Mouse (Mus musculus) intestine, embryonic 14.5 days (tissue): ENCODE measurements around the gene Pcbp2. TPM values are rescaled to one million over a fixed set of nuclear protein-coding genes. Genes with fewer than 3 reads are reported as not detected.

Experiments used
- ATAC-seq: fragments of 200-750 bp; cut with Nextera tagmentation; replicated peaks from 2 replicates; pipeline ENCODE4 v1.8.0; 2017; ENCODE audit warnings: low read depth, moderate number of reproducible peaks, moderate TSS enrichment, moderate library complexity; ENCODE audit not compliant: low FRiP score, low TSS enrichment
- DNase-seq: peaks from one replicate; pipeline ENCODE4 v3.0.0-alpha.2; 2018; ENCODE audit warnings: low spot score
- H3K27ac ChIP-seq: fragments of 300-500 bp; sonication (generic); 2 replicates; pipeline ENCODE4 v1.5.1; 2014; ENCODE audit warnings: low read depth, mild to moderate bottlenecking, control low read depth
- H3K27me3 ChIP-seq: fragments of 300-500 bp; sonication (generic); replicated peaks from 2 replicates; pipeline ENCODE4 v1.6.1; 2014; ENCODE audit warnings: low read length, control low read depth; ENCODE audit not compliant: control insufficient read depth, insufficient read depth
- H3K36me3 ChIP-seq: fragments of 300-500 bp; sonication (generic); 2 replicates; pipeline ENCODE4 v1.6.1; 2014; ENCODE audit warnings: low read length, control low read depth; ENCODE audit not compliant: control insufficient read depth, insufficient read depth
- H3K4me1 ChIP-seq: fragments of 300-500 bp; sonication (generic); replicated peaks from 2 replicates; pipeline ENCODE4 v1.6.1; 2014; ENCODE audit warnings: low read length, control low read depth, mixed read lengths; ENCODE audit not compliant: control insufficient read depth, insufficient read depth
- H3K4me2 ChIP-seq: fragments of 300-500 bp; sonication (generic); 2 replicates; pipeline ENCODE4 v1.6.1; 2014; ENCODE audit warnings: low read length
- H3K4me3 ChIP-seq: fragments of 300-500 bp; sonication (generic); 2 replicates; pipeline ENCODE4 v1.5.1; 2014; ENCODE audit warnings: low read depth, low read length, control low read depth, mixed read lengths
- H3K9ac ChIP-seq: fragments of 300-500 bp; sonication (generic); 2 replicates; pipeline ENCODE4 v1.6.1; 2014; ENCODE audit warnings: mild to moderate bottlenecking, low read length
- H3K9me3 ChIP-seq: fragments of 300-500 bp; sonication (generic); 2 replicates; pipeline ENCODE4 v1.6.1; 2016; ENCODE audit warnings: low read length, control low read depth; ENCODE audit not compliant: control insufficient read depth
- WGBS: fragments of 180-500 bp; shearing (Covaris S2); extraction: QIAGEN DNeasy Blood & Tissue Kit; methylation state at CpG from one replicate; pipeline ENCODE4 v1.1.7; 2014; 5-methylcytosine and 5-hydroxymethylcytosine counted together
- polyA plus RNA-seq: library from polyadenylated mRNA; unstranded; fragments of >200 nt; fragmentation: Nextera tagmentation; extraction: Ambion mirVana; gene quantifications from 2 replicates; pipeline ENCODE4 v1.2.1, GENCODE M21; 2014

Pcbp2 gene
- polyA plus RNA-seq, 1 experiment from 2014 or later, result 275 TPM

DNA sequence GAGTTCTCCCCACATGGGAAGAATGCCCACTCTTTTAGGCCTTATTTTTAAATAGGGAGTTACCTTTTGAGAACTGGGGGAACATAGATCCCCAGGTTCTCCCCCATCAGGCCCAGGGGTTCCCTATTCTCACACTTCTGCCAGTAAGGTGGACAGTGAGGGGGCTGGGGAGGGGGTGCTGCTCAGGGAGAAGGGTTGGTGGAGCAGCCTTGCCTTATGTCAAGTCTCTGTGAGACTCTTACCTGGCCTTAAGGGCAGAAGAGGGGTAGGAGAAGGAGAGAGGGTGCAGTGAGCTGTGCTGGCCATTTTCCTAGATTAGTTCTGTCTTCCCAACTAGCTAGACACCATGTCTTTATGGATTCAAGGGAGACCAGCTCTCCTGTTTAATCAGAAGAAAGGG, 42.1 kb downstream of the Pcbp2 start:
- DNase-seq (no peak), ATAC-seq (no peak)
- peaks cover 28% of the 10 kb centered on the region for H3K4me1 ChIP-seq
- H3K9me3 ChIP-seq, result no peaks in the 10 kb centered on the region
- H3K9ac ChIP-seq, result no peak overlapping the region
- H3K4me2 ChIP-seq, result no peak overlapping the region
- no peak overlapping the region for H3K27ac ChIP-seq
- H3K36me3 ChIP-seq, result 0 out of 2 replicates have a peak, but pooled peaks cover 8% of the 10 kb centered on the region
- H3K4me3 ChIP-seq, result no peak overlapping the region
- no peaks in the 10 kb centered on the region for H3K27me3 ChIP-seq

- Histone ChIP-seq H3K9ac (no peak overlapping the region), H3K4me2 (no peak overlapping the region), H3K27ac (no peak overlapping the region), H3K4me3 (no peak overlapping the region), H3K27me3 (no peaks in the 10 kb centered on the region), H3K36me3 (0 out of 2 replicates have a peak, but pooled peaks cover 5% of the 10 kb centered on the region), H3K9me3 (no peaks in the 10 kb centered on the region), H3K4me1 (peaks cover 28% of the 10 kb centered on the region)
- 89% methylated on average over 3 of the region's 3 CpGs for WGBS
- no peak for ATAC-seq
- DNase-seq, result no peak
Observed at GRCm38 (mm10) chr15:102513004-102513403, 42.7 kb downstream of the Pcbp2 start.

- WGBS, result 91% methylated on average over 2 of the region's 2 CpGs
- no peaks in the 10 kb centered on the region for H3K9me3 ChIP-seq
- DNase-seq (no peak), ATAC-seq (no peak)
- H3K9ac ChIP-seq, result no peak overlapping the region
- no peak overlapping the region; the same call in 1 of the 2 replicates for H3K4me2 ChIP-seq
- peaks cover 32% of the 10 kb centered on the region for H3K4me1 ChIP-seq
- no peaks in the 10 kb centered on the region for H3K27me3 ChIP-seq
- H3K36me3 ChIP-seq, result no peaks in the 10 kb centered on the region
- H3K27ac ChIP-seq, result no peak overlapping the region
- H3K4me3 ChIP-seq, result no peak overlapping the region
Observed at GRCm38 (mm10) chr15:102515261-102515660, 44.9 kb downstream of the Pcbp2 start.

GRCm38 (mm10) chr15:102515791-102516190, 45.5 kb downstream of the Pcbp2 start:
- peak overlapping the region; percentile 60 for H3K9ac ChIP-seq
- DNase-seq (no peak), ATAC-seq (no peak)

GRCm38 (mm10) chr15:102516293-102516692, 46.0 kb downstream of the Pcbp2 start:
- ATAC-seq (no peak), DNase-seq (peak; percentile 53)
- peak overlapping the region; percentile 85 for H3K4me2 ChIP-seq
- H3K4me3 ChIP-seq, result peak overlapping the region; percentile 69
- peak overlapping the region; percentile 98; the same call in 1 of the 2 replicates for H3K27ac ChIP-seq
- H3K9ac ChIP-seq, result peak overlapping the region; percentile 60
- H3K9me3 ChIP-seq, result no peaks in the 10 kb centered on the region
- no peaks in the 10 kb centered on the region for H3K27me3 ChIP-seq
- 2% methylated on average over 11 of the region's 12 CpGs for WGBS
- H3K4me1 ChIP-seq, result peaks cover 30% of the 10 kb centered on the region
- H3K36me3 ChIP-seq, result peaks cover 7% of the 10 kb centered on the region; the same call in 1 of the 2 replicates

More at GRCm38 (mm10) chr15:102515791-102516190, 45.5 kb downstream of the Pcbp2 start:
- no peaks in the 10 kb centered on the region for H3K27me3 ChIP-seq
- peaks cover 35% of the 10 kb centered on the region for H3K4me1 ChIP-seq
- 50% methylated on average over 4 of the region's 4 CpGs for WGBS
- H3K4me2 ChIP-seq, result peak overlapping the region; percentile 85
- peaks cover 2% of the 10 kb centered on the region; the same call in 1 of the 2 replicates for H3K36me3 ChIP-seq
- H3K27ac ChIP-seq, result no peak overlapping the region
- no peaks in the 10 kb centered on the region for H3K9me3 ChIP-seq
- H3K4me3 ChIP-seq, result peak overlapping the region; percentile 69

DNA sequence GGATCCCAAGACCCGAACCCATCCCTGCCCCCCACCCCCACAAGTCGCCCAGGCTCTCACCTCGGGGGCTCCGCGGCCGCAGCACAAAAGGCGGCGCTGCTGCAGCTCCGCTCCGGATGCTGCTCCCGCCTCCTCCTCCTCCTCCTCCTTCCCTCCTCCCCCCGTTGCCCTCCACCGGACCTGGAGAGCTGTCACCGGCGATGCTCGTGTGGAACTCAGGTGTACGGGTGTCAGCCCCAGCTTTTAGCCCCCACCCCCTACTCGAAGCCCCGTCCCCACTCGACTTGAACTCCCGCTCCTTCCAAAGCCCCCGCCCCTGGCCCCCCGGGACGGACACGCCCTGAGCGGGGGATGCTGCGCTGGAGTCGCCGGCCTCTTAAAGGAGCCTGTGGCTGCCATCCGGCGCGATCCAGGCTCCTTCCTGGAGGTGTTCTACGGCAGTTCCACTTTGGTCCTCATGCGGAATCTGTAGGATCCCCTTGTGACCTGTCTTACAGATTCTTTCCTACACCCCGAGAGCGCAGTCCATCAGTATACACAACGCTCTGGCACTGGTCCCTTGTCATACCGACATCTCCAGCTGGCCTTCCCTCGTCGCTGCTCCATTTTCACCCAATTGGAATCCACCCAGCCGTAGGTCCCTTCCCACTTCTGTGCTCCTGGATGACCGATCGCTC, 46.5 kb downstream of the Pcbp2 start, which contains the start of gene Map3k12:
Map3k12 (minus strand) TSS at position 337 of the 677 bp plus-strand sequence.
- H3K4me2 ChIP-seq, result peak within 1 kb of the TSS; percentile 85
- ATAC-seq, result peak; percentile 12; the same call in 1 of the 2 replicates
- H3K27ac ChIP-seq, result peak within 1 kb of the TSS; percentile 98
- peaks cover 13% of the 10 kb centered on the region; the same call in 1 of the 2 replicates for H3K36me3 ChIP-seq
- DNase-seq, result peak; percentile 90
- H3K4me1 ChIP-seq, result peaks cover 25% of the 10 kb centered on the region
- H3K9ac ChIP-seq, result peak within 1 kb of the TSS; percentile 60
- under 1% methylated on average over 43 of the region's 43 CpGs for WGBS
- no peaks in the 10 kb centered on the region for H3K9me3 ChIP-seq
- H3K4me3 ChIP-seq, result peak within 1 kb of the TSS; percentile 69
- no peaks in the 10 kb centered on the region for H3K27me3 ChIP-seq

DNA sequence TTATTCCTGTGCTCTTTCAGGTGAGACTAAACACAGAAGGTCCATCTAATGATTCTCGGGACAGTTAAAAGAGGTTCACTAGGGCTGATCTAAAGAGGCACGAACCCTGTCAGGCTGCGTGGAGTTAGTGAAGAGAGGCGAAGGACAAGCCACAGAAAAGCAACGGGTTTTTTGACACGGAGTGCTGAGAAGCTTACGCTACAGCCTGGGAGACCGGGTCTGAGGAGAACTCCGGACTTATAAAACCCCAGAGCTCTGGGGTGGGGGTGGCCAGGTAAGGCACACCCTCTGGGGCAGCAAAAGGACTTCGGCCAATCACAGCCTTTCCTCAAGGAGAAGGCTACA, 47.3 kb downstream of the Pcbp2 start:
- Histone ChIP-seq H3K4me3 (peak overlapping the region; percentile 69), H3K27ac (peak overlapping the region; percentile 98), H3K9me3 (no peaks in the 10 kb centered on the region), H3K9ac (peak overlapping the region; percentile 60; the same call in 1 of the 2 replicates), H3K4me1 (peaks cover 23% of the 10 kb centered on the region), H3K36me3 (peaks cover 20% of the 10 kb centered on the region; the same call in 1 of the 2 replicates), H3K27me3 (no peaks in the 10 kb centered on the region), H3K4me2 (peak overlapping the region; percentile 85)
- no peak; the same call in 1 of the 2 replicates for ATAC-seq
- DNase-seq, result no peak
- WGBS, result 1% methylated on average over 10 of the region's 10 CpGs

DNA sequence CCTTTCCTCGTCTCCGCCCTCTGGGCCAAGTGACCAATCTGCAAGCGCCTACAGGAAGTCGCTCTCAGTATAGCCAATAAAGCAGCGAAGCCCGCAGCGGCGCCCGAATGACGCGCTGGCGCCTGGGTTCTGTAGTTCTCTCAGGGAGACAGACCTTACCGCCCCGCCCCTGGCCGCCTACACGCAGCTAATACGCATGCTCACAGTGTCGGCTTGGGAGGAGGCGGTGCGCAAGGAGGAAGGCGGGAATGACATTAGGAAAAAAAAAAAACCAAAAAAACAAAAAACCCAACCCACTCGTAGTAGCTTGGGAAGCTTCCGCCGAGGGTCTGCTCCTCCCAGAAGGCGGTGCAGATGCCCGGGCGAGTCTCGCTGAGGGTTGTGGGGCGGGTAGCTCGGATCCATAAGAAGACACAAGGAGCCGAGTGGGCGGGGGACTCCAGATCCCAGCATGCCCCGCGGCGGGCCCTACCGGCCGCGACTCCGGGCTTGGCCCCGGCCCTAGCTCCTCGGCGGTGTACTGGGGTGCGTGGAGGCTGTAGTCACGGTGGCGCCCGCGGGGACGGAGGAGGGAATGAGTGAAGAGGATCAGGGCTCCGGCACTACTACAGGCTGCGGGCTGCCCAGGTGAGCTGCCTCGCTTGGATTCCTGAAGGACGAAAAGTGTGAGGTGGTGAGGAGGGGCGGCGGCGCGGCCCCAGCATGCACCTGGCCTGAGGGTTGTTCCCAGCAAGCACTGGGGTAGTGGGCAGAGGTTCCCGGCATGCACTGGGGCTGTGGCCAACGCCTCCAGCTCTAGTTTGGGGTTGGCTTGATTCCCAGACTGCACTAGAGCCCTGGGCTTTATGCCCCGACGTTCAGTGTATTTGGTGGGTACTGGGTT, 47.9 kb downstream of the Pcbp2 start, which contains the start of gene Tarbp2:
Tarbp2 (plus strand) TSS at position 217 of the 883 bp plus-strand sequence.
- WGBS, result under 1% methylated on average over 60 of the region's 60 CpGs
- DNase-seq, result peak; percentile 98
- peak within 1 kb of the TSS; percentile 69 for H3K4me3 ChIP-seq
- no peaks in the 10 kb centered on the region for H3K27me3 ChIP-seq
- H3K9ac ChIP-seq, result peak within 1 kb of the TSS; percentile 87
- H3K9me3 ChIP-seq, result no peaks in the 10 kb centered on the region
- H3K27ac ChIP-seq, result peak within 1 kb of the TSS; percentile 98
- peak; percentile 92 for ATAC-seq
- peaks cover 23% of the 10 kb centered on the region for H3K4me1 ChIP-seq
- peak within 1 kb of the TSS; percentile 85 for H3K4me2 ChIP-seq
- H3K36me3 ChIP-seq, result peaks cover 23% of the 10 kb centered on the region; the same call in 1 of the 2 replicates
